Mouse (Mus musculus) ES-Bruce4 (cell line): ENCODE measurements around the gene Gm39653. TPM values are rescaled to one million over a fixed set of nuclear protein-coding genes. Genes with fewer than 3 reads are reported as not detected.

Experiments used
- H3K27ac ChIP-seq: 2 replicates; pipeline ENCODE4 v1.5.1; 2012; ENCODE audit warnings: low read length, inconsistent platforms; ENCODE audit not compliant: insufficient read depth
- H3K27me3 ChIP-seq: 2 replicates; pipeline ENCODE4 v1.6.1; 2012; ENCODE audit warnings: mild to moderate bottlenecking, low read length, inconsistent platforms; ENCODE audit not compliant: control insufficient read depth, poor library complexity, insufficient read depth, severe bottlenecking
- H3K36me3 ChIP-seq: 2 replicates; pipeline ENCODE4 v1.6.1; 2012; ENCODE audit warnings: inconsistent platforms, mild to moderate bottlenecking, low read length, moderate library complexity; ENCODE audit not compliant: control insufficient read depth, poor library complexity, insufficient read depth, severe bottlenecking
- H3K4me1 ChIP-seq: one replicate; pipeline ENCODE4 v1.8.1; 2011; ENCODE audit warnings: low read length; ENCODE audit not compliant: control insufficient read depth, insufficient read depth
- H3K4me3 ChIP-seq: 2 replicates; pipeline ENCODE4 v1.5.1; 2011; ENCODE audit warnings: low read depth, mild to moderate bottlenecking, low read length
- H3K9ac ChIP-seq: 2 replicates; pipeline ENCODE4 v1.6.1; 2012; ENCODE audit warnings: low read depth, mild to moderate bottlenecking, inconsistent platforms; ENCODE audit not compliant: poor library complexity, severe bottlenecking
- H3K9me3 ChIP-seq: replicated peaks from 2 replicates; pipeline ENCODE4 v1.6.1; 2012; ENCODE audit warnings: mild to moderate bottlenecking, low read length, inconsistent platforms; ENCODE audit not compliant: control insufficient read depth, poor library complexity, insufficient read depth, severe bottlenecking
- CTCF ChIP-seq: IDR thresholded peaks from one replicate; pipeline ENCODE4 v1.8.1; 2011; ENCODE audit warnings: low read depth, low read length
- EP300 ChIP-seq: IDR thresholded peaks from 2 replicates; pipeline ENCODE4 v1.6.1; 2011; ENCODE audit warnings: low read depth, low read length; ENCODE audit not compliant: insufficient read depth
- POLR2A ChIP-seq: IDR thresholded peaks from one replicate; pipeline ENCODE4 v1.8.1; 2011; ENCODE audit warnings: low read length; ENCODE audit not compliant: insufficient read depth
- polyA plus RNA-seq: library from polyadenylated mRNA; stranded (reverse); fragments of >200 nt; gene quantifications from 2 replicates; pipeline ENCODE4 v1.2.4, GENCODE M21; 2011; ENCODE audit warnings: low read depth; ENCODE audit not compliant: missing spikeins, insufficient read depth, insufficient read length

Gene Gm39653
- polyA plus RNA-seq = not detected in 2 replicates

DNA sequence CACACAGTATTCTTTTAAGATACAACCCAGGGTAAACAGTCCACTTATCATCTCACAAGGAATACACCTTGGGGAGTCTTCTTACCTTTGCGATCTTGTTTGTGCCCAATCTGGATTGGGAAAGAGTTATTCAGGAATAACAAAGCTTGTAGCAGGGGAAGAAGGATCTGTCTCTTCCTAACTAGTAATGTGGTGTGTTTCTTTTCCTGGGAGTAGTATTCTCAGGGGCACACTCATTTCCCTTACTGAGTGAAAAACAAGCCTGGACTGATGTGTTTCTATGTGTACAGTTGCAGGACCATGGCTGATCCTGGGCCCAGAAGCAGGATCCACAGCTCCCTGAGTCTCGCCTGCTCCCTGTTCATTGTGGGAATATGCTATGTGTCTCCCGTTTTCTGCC lies at the start of gene Gm39653:
Gene Gm39653 (plus strand): TSS at position 301 of the 400 bp plus-strand sequence.
- 0 out of 2 replicates have a peak, but pooled peaks cover 5% of the 10 kb centered on the region for H3K27me3 ChIP-seq
- no peaks in the 10 kb centered on the region for H3K9me3 ChIP-seq
- no peaks in the 10 kb centered on the region for H3K36me3 ChIP-seq
- no peak within 1 kb of the TSS for H3K4me3 ChIP-seq
- TF ChIP-seq CTCF = no peak
- H3K4me1 ChIP-seq = no peaks in the 10 kb centered on the region
- H3K27ac ChIP-seq = no peak within 1 kb of the TSS
- H3K9ac ChIP-seq = no peak within 1 kb of the TSS

DNA sequence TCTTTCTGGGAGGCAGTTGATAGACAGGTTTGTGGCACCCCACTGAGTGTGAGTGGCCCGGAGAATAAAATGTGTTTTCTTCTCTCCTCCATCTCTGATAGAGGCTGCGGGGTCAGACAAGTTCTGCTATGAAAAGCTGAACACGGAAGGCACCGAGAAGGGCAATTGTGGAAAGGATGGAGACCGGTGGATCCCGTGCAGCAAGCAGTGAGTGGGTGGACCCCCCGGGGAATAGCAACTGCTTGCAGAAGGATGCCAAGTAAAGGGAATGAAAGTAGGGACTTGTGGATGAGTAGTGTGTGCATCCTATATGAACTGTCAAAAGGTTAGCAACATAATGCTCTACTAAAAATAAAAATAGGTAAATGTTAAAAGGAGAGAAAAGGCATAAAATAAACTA lies 49.3 kb upstream of the Gm39653 start:
- TF ChIP-seq EP300 (no peak), POLR2A (no peak), CTCF (no peak)
- no peak overlapping the region for H3K9ac ChIP-seq
- no peaks in the 10 kb centered on the region for H3K27me3 ChIP-seq
- no peak overlapping the region for H3K4me3 ChIP-seq
- H3K36me3 ChIP-seq = peaks cover 9% of the 10 kb centered on the region; the same call in 1 of the 2 replicates
- H3K4me1 ChIP-seq = no peaks in the 10 kb centered on the region
- no peak overlapping the region for H3K27ac ChIP-seq
- H3K9me3 ChIP-seq = no peaks in the 10 kb centered on the region

DNA sequence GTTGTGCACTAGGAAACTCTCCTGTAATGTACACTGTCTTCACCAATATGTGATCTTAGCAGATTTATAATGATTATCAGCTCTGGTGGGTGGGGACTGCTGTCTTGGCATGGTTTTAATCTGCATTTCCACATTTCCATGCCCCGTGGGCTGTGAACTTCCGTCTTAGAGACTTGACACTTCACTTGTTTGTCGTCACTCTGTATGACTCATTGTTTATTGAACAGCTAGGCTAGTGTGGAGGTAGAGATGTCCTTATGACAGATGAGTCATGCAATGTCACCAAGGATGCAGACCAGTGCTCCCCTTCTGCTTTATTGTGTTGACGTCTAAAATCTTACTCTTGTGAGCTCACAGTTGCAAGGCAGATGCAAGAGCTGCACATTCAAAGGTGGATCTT lies 48.7 kb upstream of the Gm39653 start:
- no peaks in the 10 kb centered on the region for H3K27me3 ChIP-seq
- TF ChIP-seq EP300 = no peak
- no peak for TF ChIP-seq POLR2A
- TF ChIP-seq CTCF = no peak
- H3K9me3 ChIP-seq = no peaks in the 10 kb centered on the region
- H3K4me3 ChIP-seq = no peak overlapping the region
- H3K9ac ChIP-seq = no peak overlapping the region
- no peaks in the 10 kb centered on the region for H3K4me1 ChIP-seq
- no peak overlapping the region for H3K27ac ChIP-seq
- H3K36me3 ChIP-seq = peaks cover 9% of the 10 kb centered on the region; the same call in 1 of the 2 replicates

DNA sequence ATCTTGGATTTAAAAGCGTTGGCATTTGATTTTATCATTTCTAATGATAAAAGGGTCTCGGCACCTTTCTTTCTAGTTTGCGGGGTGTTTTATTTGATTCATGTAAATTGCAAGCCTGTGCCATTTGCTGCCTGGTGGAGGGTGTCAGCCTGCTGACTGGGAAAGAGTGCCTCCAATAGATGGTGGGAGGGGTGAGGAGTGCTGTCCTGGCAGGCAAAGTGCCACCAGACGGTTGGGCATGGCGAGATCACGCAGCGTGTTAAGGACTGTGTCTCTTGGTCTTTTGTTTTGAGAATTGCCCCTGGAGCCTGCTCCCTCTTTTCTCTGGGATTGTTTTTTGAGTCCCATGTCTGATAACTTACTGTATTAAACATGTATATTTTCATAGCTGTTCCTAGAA lies 43.5 kb upstream of the Gm39653 start:
- Histone ChIP-seq H3K36me3 (peaks cover 9% of the 10 kb centered on the region), H3K4me3 (no peak overlapping the region), H3K27me3 (no peaks in the 10 kb centered on the region), H3K9ac (no peak overlapping the region), H3K4me1 (no peaks in the 10 kb centered on the region), H3K27ac (no peak overlapping the region), H3K9me3 (no peaks in the 10 kb centered on the region)
- TF ChIP-seq POLR2A = no peak

DNA sequence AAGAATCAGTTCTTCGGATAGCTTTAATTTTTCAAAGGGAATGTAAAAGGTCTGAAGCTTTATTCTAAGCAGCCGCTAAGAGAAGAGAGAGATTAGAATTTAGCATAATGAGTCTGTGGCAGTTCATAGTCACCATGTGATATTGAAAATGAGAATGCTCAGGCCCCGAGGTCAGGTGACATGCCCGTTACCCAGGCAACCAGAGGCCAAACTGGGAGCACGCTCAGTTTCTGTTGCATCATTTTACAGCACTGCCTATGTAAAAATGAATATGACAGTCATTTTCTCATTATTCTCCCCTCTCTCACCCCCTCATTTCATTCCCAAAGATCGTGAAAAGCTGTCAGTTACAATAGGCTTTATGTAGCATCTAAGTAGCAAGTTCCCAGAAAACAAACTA lies 42.3 kb upstream of the Gm39653 start:
- TF ChIP-seq CTCF (no peak), POLR2A (no peak), EP300 (no peak)
- Histone ChIP-seq H3K4me3 (no peak overlapping the region), H3K27ac (no peak overlapping the region), H3K9ac (no peak overlapping the region), H3K36me3 (peaks cover 6% of the 10 kb centered on the region), H3K4me1 (no peaks in the 10 kb centered on the region), H3K9me3 (no peaks in the 10 kb centered on the region), H3K27me3 (no peaks in the 10 kb centered on the region)

DNA sequence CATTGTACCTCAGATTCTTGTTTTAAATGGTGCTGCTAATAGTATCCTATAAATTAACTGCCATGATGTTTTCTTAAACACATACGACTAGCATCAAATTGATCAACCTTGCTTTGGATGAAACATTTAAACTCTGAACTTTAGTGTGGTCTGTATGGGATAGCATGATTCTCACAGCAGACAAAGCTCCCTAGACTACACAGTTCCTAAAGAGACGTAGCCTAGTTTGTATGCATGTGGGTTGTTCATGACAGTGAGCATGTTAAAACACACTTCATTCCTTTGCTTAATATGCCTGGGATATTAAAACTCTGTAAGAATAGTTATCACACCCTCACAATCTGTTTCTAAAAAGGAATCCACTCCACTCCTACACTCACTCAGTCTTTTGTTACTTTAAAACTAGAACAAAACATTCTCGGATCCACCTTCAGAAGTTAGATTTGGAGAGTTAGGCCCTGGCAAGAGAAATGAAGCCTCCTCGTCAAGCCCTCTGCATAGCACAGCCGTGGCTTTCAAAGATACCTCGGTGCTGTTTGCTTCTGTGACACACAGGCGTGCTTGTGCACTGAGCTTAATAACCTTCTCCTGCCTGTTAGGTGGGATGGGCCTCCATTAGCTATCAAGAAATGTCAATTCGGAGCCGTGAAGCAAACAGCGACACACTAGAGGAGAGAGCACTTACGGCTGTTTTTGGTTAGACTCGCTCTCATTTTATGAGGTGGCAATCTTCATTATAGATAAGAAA lies 41.7 kb upstream of the Gm39653 start:
- TF ChIP-seq POLR2A (no peak), CTCF (no peak), EP300 (no peak)
- H3K36me3 ChIP-seq = peaks cover 2% of the 10 kb centered on the region; the same call in 1 of the 2 replicates
- no peak overlapping the region for H3K27ac ChIP-seq
- H3K9ac ChIP-seq = no peak overlapping the region
- no peaks in the 10 kb centered on the region for H3K9me3 ChIP-seq
- no peaks in the 10 kb centered on the region for H3K27me3 ChIP-seq
- H3K4me3 ChIP-seq = no peak overlapping the region
- H3K4me1 ChIP-seq = no peaks in the 10 kb centered on the region
